In the genomic region with DNA sequence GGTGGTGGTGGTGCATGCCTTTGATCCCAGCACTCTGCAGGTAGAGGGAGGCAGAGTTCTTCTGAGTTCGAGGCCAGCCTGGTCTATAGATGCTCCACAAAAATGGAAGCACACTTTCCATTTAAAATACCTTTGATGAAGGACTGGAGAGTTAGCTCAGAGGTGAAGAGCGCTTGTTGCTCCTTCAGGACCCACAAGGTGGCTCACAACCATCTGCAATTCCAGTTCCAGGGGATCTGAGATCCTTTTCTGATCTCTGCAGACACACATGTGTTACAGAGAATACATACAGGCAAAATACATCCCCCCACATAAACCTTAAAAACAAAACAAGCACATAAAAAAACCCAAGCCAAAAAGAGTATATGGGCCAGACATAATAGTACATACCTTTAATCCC, we compare ENCODE assay signal across 31 mouse cellular contexts. TPM values are rescaled to one million over a fixed set of nuclear protein-coding genes. Genes with fewer than 3 reads are reported as not detected.
DNase-seq lines count a peak whose midpoint lies in the region; ATAC-seq and TF ChIP-seq lines count a peak whose summit lies in the region.
"Had no signal": no experiment of that assay in that cellular context is flagged by ENCODE, and none has a peak within 500 bp of the region (broad histone marks: within the 10 kb centered on the region; RNA-seq: fewer than 3 reads in every experiment).

No protein-coding gene starts in this region.

- peaks cover 9% of the 10 kb centered on the region for H3K4me1 ChIP-seq in forebrain, postnatal 0 days (ENCODE audit: insufficient read depth)
- peaks cover 29% of the 10 kb centered on the region for H3K4me1 ChIP-seq in forebrain, embryonic 10.5 days
- peaks cover 28% of the 10 kb centered on the region for H3K4me1 ChIP-seq in midbrain, embryonic 10.5 days
- H3K4me1 ChIP-seq in midbrain, embryonic 15.5 days = peaks cover 26% of the 10 kb centered on the region
- peaks cover 2% of the 10 kb centered on the region; the same call in 1 of the 2 replicates for H3K4me1 ChIP-seq in stomach, postnatal 0 days (replicated peaks; ENCODE audit: control insufficient read depth, insufficient read depth)

- H3K9ac ChIP-seq in forebrain, postnatal 0 days = no peak overlapping the region
- H3K9ac ChIP-seq in midbrain, embryonic 15.5 days = no peak overlapping the region
- H3K9ac ChIP-seq in stomach, postnatal 0 days (ENCODE audit: low read length) = no peak overlapping the region
- H3K9ac ChIP-seq: embryonic facial prominence, embryonic 15.5 days; forebrain, embryonic 15.5 days; hindbrain, embryonic 13.5 days; liver, embryonic 12.5 days; liver, postnatal 0 days had no signal

- no peaks in the 10 kb centered on the region for H3K9me3 ChIP-seq in forebrain, postnatal 0 days (ENCODE audit: low read length)
- no peaks in the 10 kb centered on the region for H3K9me3 ChIP-seq in forebrain, embryonic 10.5 days
- H3K9me3 ChIP-seq in midbrain, embryonic 10.5 days (replicated peaks) = no peaks in the 10 kb centered on the region
- no peaks in the 10 kb centered on the region for H3K9me3 ChIP-seq in midbrain, embryonic 15.5 days
- no peaks in the 10 kb centered on the region for H3K9me3 ChIP-seq in stomach, postnatal 0 days (ENCODE audit: control insufficient read depth, low read length)
- H3K9me3 ChIP-seq: embryonic facial prominence, embryonic 10.5 days; embryonic facial prominence, embryonic 15.5 days; forebrain, embryonic 15.5 days; hindbrain, embryonic 13.5 days; liver, embryonic 12.5 days had no signal

- no peak for ATAC-seq in forebrain, postnatal 0 days
- no peak for ATAC-seq in midbrain, embryonic 15.5 days (replicated peaks)
- ATAC-seq in stomach, postnatal 0 days (ENCODE audit: low FRiP score, low TSS enrichment) = no peak
- ATAC-seq: forebrain, embryonic 15.5 days; liver, embryonic 12.5 days; liver, postnatal 0 days had no signal

- no peak overlapping the region for H3K4me2 ChIP-seq in forebrain, postnatal 0 days (ENCODE audit: low read depth)
- H3K4me2 ChIP-seq in midbrain, embryonic 15.5 days = no peak overlapping the region
- no peak overlapping the region for H3K4me2 ChIP-seq in stomach, postnatal 0 days (replicated peaks; ENCODE audit: low read depth)
- H3K4me2 ChIP-seq: embryonic facial prominence, embryonic 15.5 days; forebrain, embryonic 15.5 days; heart, embryonic 11.5 days; hindbrain, embryonic 13.5 days had no signal

- no peak for TF ChIP-seq EP300 in stomach, postnatal 0 days (optimal IDR thresholded peaks at IDR 0.05)

- no peaks in the 10 kb centered on the region for H3K27me3 ChIP-seq in forebrain, postnatal 0 days (ENCODE audit: insufficient read depth, low read length)
- H3K27me3 ChIP-seq in forebrain, embryonic 10.5 days (ENCODE audit: poor library complexity, severe bottlenecking) = no peaks in the 10 kb centered on the region
- no peaks in the 10 kb centered on the region for H3K27me3 ChIP-seq in midbrain, embryonic 10.5 days (ENCODE audit: low read depth, poor library complexity, severe bottlenecking)
- H3K27me3 ChIP-seq in midbrain, embryonic 15.5 days (replicated peaks) = no peaks in the 10 kb centered on the region
- no peaks in the 10 kb centered on the region for H3K27me3 ChIP-seq in stomach, postnatal 0 days (ENCODE audit: control insufficient read depth, insufficient read depth, low read length)
- H3K27me3 ChIP-seq: embryonic facial prominence, embryonic 15.5 days; forebrain, embryonic 15.5 days; hindbrain, embryonic 13.5 days had no signal

- WGBS in forebrain, postnatal 0 days = 59% methylated on average over 2 of the region's 2 CpGs
- WGBS in forebrain, embryonic 10.5 days = 48% methylated on average over 2 of the region's 2 CpGs
- 62% methylated on average over 2 of the region's 2 CpGs for WGBS in midbrain, embryonic 10.5 days
- 59% methylated on average over 2 of the region's 2 CpGs for WGBS in midbrain, embryonic 15.5 days
- 69% methylated on average over 2 of the region's 2 CpGs for WGBS in stomach, postnatal 0 days

- no peak for DNase-seq in forebrain, postnatal 0 days
- DNase-seq in forebrain, embryonic 10.5 days (ENCODE audit: extremely low spot score, low spot score) = no peak
- peak; percentile 10 for DNase-seq in midbrain, embryonic 10.5 days (ENCODE audit: low spot score)
- peak; percentile 44 for DNase-seq in MN1 (ENCODE audit: low spot score)
- no peak for DNase-seq in stomach, postnatal 0 days (ENCODE audit: low spot score)
- no peak for DNase-seq in c-Kit-positive CD71-positive TER-119-positive erythroid progenitor cells, embryonic 14.5 days (ENCODE audit: low spot score)
- DNase-seq: adrenal gland, adult 8-10 months; B cell, adult 2 months; cerebellum, adult 11 months; cerebellum, adult 9-10 months; cerebellum, postnatal 36 days; gastrocnemius, adult 2 months; gastrocnemius, postnatal 36 days; heart, adult 18-20 months; heart, postnatal 36 days; kidney, adult 18-20 months; layer of hippocampus, postnatal 36 days; left cerebral cortex, postnatal 4 days; liver, postnatal 0 days; right cerebral cortex, adult 18-20 months; right cerebral cortex, postnatal 4 days; thymus, adult 2 months; thymus, postnatal 36 days had no signal

- peak; percentile 44 for TF ChIP-seq CTCF in forebrain, postnatal 0 days (IDR thresholded peaks at IDR 0.05; ENCODE audit: low read depth)
- peak; percentile 40 for TF ChIP-seq CTCF in stomach, postnatal 0 days (IDR thresholded peaks at IDR 0.05; ENCODE audit: low read depth)

- no peak overlapping the region for H3K27ac ChIP-seq in forebrain, postnatal 0 days (ENCODE audit: low read depth, low read length)
- H3K27ac ChIP-seq in forebrain, embryonic 10.5 days = no peak overlapping the region
- H3K27ac ChIP-seq in midbrain, embryonic 10.5 days (replicated peaks) = no peak overlapping the region
- no peak overlapping the region for H3K27ac ChIP-seq in midbrain, embryonic 15.5 days
- H3K27ac ChIP-seq in stomach, postnatal 0 days (replicated peaks) = no peak overlapping the region
- H3K27ac ChIP-seq: embryonic facial prominence, embryonic 10.5 days; embryonic facial prominence, embryonic 15.5 days; forebrain, embryonic 15.5 days; gastrocnemius, adult 2 months; hindbrain, embryonic 13.5 days; liver, embryonic 12.5 days; macrophage had no signal

- no peak overlapping the region for H3K4me3 ChIP-seq in forebrain, postnatal 0 days (ENCODE audit: low read depth, low read length)
- no peak overlapping the region for H3K4me3 ChIP-seq in forebrain, embryonic 10.5 days
- H3K4me3 ChIP-seq in midbrain, embryonic 10.5 days = no peak overlapping the region
- no peak overlapping the region for H3K4me3 ChIP-seq in midbrain, embryonic 15.5 days
- H3K4me3 ChIP-seq in stomach, postnatal 0 days (ENCODE audit: low read depth, low read length) = no peak overlapping the region
- H3K4me3 ChIP-seq: embryonic facial prominence, embryonic 15.5 days; forebrain, embryonic 15.5 days; gastrocnemius, adult 2 months; hindbrain, embryonic 13.5 days; liver, embryonic 12.5 days had no signal

- no peaks in the 10 kb centered on the region for H3K36me3 ChIP-seq in forebrain, postnatal 0 days (ENCODE audit: insufficient read depth)
- H3K36me3 ChIP-seq in forebrain, embryonic 10.5 days (replicated peaks) = no peaks in the 10 kb centered on the region
- H3K36me3 ChIP-seq in midbrain, embryonic 10.5 days = no peaks in the 10 kb centered on the region
- no peaks in the 10 kb centered on the region for H3K36me3 ChIP-seq in midbrain, embryonic 15.5 days (replicated peaks)
- H3K36me3 ChIP-seq in stomach, postnatal 0 days (ENCODE audit: control insufficient read depth, insufficient read depth, low read length) = no peaks in the 10 kb centered on the region
- H3K36me3 ChIP-seq: embryonic facial prominence, embryonic 10.5 days; embryonic facial prominence, embryonic 15.5 days; forebrain, embryonic 15.5 days; hindbrain, embryonic 13.5 days; liver, embryonic 12.5 days had no signal

RNA-seq across cellular contexts. Expression of a gene that starts 2.4 kb away (rescaled TPM):
- 162 and 169 TPM in 2 replicates for total RNA-seq in forebrain, postnatal 0 days (2014; rRNA removed)
- 175 and 214 TPM in 2 replicates for polyA plus RNA-seq in forebrain, postnatal 0 days (2015; fragmentation: Nextera tagmentation; extraction: Ambion mirVana)
- polyA plus RNA-seq in forebrain, embryonic 10.5 days (2016; fragmentation: Nextera tagmentation; extraction: Ambion mirVana) = 231 and 248 TPM in 2 replicates
- polyA plus RNA-seq in midbrain, embryonic 10.5 days (2016; fragmentation: Nextera tagmentation; extraction: Ambion mirVana) = 229 and 258 TPM in 2 replicates
- 226 and 237 TPM in 2 replicates for polyA plus RNA-seq in midbrain, embryonic 15.5 days (2015; fragmentation: Nextera tagmentation; extraction: Ambion mirVana)
- polyA plus RNA-seq in stomach, postnatal 0 days (2015; fragmentation: Nextera tagmentation; extraction: Ambion mirVana) = 54.2 and 54.8 TPM in 2 replicates

RNA-seq across cellular contexts. Expression of a gene that starts 23.9 kb away (rescaled TPM):
- total RNA-seq in forebrain, postnatal 0 days (2014; rRNA removed) = 72.6 and 73.1 TPM in 2 replicates
- polyA plus RNA-seq in forebrain, postnatal 0 days (2015; fragmentation: Nextera tagmentation; extraction: Ambion mirVana) = 23.6 and 31.0 TPM in 2 replicates
- polyA plus RNA-seq in forebrain, embryonic 10.5 days (2016; fragmentation: Nextera tagmentation; extraction: Ambion mirVana) = 21.1 and 21.8 TPM in 2 replicates
- 23.3 and 30.3 TPM in 2 replicates for polyA plus RNA-seq in midbrain, embryonic 10.5 days (2016; fragmentation: Nextera tagmentation; extraction: Ambion mirVana)
- polyA plus RNA-seq in midbrain, embryonic 15.5 days (2015; fragmentation: Nextera tagmentation; extraction: Ambion mirVana) = 42.8 and 43.2 TPM in 2 replicates
- polyA plus RNA-seq in stomach, postnatal 0 days (2015; fragmentation: Nextera tagmentation; extraction: Ambion mirVana) = 8.8 and 9.0 TPM in 2 replicates

Comparison
In these comparisons a context has a peak if more than half of its experiments do, and no peak if none do; other contexts are left out.
1. DNase-seq: peak in midbrain, embryonic 10.5 days (single experiment) and MN1 (single experiment); none in forebrain, postnatal 0 days (single experiment), forebrain, embryonic 10.5 days (single experiment), stomach, postnatal 0 days (single experiment) and c-Kit-positive CD71-positive TER-119-positive erythroid progenitor cells, embryonic 14.5 days (single experiment).